Mouse (Mus musculus): ENCODE data around the gene Lmbr1.

The Lmbr1 gene

DNA sequence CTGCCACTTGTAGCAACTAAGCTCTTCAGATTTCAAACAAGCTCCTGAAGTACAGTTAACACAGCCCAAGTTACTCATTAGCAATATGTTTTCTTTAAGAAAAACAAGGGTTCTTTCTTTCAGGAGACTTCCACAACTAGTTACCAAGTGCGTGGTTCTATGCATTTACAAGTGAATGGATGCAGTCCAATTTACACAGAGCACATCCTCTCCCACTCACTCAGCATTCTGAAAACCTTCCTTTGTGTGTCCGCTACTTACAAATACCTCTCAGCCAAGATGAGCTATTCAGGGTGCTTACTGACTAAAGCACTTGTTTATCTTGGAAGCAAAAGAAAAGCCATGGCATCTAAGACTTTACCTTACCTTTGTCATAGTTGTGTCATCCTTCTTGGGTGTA lies 124.3 kb downstream of the Lmbr1 start:
- DNase-seq (ENCODE audit: low spot score in 2 of 2), result no peak

DNA sequence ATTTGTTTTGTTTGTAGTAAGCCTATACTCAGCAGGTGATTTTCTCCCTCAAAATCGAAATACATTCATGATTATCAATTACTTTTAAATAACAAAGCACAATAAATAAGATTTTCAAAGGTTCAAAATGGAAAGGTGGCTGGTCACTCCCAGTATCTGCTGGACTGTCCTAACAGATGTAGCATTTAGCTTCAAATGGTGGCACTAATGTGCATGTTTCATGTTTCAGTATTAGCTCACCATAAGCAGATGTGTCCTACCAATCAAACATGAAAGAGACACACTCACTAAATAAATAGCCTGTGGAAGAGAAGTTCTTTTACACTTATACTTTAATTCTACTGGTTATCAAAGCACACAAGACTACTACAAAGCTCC lies 126.7 kb downstream of the Lmbr1 start:
- DNase-seq (ENCODE audit: low spot score in 2 of 2), result no peak

DNA sequence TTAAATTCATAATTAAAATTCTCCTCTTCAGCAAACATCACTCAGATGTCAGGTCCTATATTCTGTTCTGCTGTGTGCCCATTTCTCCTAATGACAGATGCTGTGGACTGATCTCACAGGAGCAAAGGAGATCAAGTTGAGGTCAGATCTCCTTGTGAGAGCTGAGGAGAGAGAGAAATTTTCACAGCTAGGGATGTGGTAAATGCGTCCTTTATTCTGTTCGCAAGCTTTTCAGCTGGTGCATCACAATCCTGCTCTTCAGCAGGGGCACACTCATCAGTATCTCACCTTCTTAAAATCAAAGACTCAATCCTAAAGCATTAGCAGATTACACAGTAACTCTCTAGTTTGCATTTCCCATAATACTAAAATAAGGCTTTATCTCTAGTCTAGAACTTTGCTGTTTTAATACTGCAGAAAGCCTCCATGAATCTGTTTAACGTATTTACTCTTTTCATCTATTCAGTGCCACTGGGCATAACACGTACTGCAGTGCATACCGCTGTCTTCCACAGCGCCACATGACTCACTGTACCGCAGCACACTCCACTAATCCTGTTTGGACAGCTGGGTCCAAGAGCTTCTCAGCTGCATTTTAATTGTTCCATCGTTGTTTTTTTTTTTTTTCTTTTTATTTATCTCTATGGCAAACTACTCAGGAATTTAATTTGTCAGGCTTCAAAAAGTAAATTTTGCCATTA lies 127.2 kb downstream of the Lmbr1 start:
- no peak for DNase-seq (ENCODE audit: low spot score in 2 of 2)

DNA sequence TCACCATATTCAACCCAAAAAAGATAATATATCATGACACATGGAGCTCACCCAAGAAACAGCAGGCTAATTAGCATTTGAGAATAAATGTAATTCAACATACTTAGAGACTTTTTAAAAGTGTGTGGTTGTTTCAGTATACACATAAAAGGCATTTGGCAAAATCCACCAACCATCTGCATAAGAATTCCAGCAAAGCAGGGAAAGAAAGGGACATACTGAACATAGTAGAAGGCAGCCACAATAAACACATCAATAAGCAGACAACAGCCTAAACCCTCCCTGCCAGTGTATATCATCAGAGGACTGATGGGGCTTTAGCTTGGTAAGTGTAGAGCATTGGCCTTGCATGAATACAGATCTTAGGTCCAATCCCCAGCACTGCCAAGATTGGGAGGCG lies 133.4 kb downstream of the Lmbr1 start:
- no peak for DNase-seq (ENCODE audit: low spot score in 2 of 2)

DNA sequence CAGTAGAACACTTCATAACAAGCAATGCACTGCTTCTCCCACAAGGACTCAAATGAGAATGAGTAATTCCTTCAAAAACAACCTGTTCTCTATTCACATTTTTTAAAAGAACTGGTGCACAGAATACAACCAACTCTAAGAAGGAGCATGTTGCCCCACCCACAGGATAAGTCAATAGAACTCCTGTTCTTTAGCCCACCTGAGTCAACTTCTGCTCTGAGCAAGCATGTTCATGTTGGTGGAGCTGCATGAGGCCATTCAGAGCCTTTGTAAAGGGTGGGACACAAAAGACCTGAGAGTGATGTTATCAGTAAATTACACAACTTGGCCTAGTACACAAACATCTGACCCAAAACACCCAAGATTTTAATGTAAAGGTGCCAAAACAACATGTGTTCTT lies 139.8 kb downstream of the Lmbr1 start:
- no peak for DNase-seq (ENCODE audit: low spot score in 2 of 2)

DNA sequence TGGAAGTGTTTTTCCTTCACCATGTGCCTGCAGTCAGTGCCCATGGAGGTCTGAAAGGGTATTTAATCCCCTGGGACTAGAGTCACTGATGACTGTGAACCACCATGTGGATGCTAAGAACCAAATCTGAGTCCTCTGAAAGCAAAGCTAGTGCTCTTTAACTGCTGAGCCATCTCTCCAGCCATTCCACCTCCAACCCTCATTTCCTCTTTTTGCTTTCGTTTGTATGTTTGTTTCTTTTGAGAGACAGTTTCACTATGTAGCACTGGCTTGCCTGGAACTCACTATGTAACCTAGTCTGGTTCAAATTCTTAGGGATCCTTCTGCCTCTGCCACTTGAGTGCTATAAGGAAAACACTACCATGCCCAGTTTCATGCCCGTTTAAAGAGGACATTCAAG lies 147.7 kb downstream of the Lmbr1 start:
- DNase-seq (ENCODE audit: low spot score in 2 of 2), result no peak

DNA sequence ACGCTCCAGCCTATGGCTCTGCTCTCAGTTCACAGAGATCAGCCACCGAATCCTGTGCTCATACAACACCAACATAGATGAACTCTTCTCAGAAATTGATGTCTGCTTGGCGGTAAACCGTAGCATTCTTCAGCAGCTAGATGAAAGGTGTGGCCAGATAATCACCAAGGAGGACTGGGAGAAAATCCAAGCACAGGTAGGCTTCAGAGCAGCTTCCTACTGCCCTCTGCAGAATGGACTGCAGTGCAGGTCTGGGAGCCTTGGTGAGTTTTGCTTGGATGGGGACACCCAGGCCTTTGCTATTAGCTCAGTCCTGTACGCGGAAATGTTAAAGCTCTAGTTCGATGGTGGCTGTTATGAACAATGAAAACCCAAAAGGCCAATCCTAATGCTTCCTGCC lies 154.1 kb downstream of the Lmbr1 start:
- DNase-seq (ENCODE audit: low spot score in 2 of 2), result no peak

DNA sequence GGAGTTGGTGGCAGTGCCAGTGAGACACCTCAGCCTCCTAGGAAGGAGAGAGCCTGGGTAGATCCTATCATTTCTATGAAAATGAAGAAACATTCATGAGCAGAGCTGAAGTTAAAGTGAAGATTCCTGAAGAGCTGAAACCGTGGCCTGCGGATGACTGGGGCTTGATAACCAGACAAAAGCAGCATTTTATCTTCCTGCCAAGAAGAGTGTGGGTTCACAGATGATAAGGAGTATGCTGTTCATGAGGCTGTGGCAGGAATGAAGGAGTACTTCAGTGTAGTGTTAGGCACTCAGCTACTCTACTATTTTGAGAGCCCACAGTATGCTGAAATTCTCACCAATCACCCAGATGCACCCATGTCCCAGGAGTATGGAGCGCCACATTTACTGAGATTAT lies 160.2 kb downstream of the Lmbr1 start:
- DNase-seq (ENCODE audit: low spot score in 2 of 2), result no peak

DNA sequence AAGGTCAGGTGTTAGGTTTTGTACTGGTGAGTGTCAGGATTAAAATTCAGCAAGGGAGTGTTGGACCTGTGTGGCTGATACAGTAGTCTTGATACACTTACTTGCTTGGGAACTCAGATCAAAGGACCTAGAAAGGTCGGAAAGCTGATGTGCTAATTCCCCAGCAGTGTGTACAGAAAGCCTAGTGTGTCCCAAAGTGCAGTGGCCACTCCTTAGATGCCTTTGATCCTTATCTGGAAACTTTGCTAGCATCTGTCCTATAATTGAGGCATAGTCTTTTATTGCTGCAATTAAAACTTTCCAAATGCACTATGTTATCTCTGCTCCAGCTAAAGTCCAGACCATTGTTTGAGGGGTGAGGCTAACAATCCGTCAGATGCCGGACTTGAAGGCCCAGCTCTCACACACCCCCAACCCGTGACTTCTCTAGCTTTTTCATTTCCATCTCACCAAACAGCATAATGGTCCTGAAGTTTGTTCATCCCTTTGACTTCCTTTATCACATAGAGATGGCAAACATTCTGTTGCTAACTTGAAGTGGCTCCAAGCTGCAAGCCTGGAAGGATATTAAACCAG lies 166.1 kb downstream of the Lmbr1 start:
- no peak for DNase-seq (ENCODE audit: low spot score in 2 of 2)

DNA sequence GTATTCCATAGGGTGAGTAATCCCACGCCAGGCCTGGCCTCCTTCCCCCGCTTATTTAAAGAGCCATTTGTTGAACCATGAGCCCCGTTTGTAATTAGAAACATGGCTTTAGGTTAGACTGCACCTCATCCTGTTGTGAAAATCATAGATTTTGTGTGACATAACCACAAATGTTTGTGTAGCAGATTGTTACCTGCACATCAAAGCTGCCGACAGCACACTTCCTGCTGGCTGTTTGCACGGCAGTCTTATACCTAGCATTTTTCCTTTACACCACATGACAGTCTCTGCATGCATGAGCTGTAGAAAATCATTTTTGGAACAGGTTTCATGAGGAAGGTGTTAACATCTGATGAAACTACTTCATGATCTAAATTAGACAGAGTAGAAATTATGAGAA lies 172.5 kb downstream of the Lmbr1 start:
- DNase-seq (ENCODE audit: low spot score in 2 of 2), result no peak

DNA sequence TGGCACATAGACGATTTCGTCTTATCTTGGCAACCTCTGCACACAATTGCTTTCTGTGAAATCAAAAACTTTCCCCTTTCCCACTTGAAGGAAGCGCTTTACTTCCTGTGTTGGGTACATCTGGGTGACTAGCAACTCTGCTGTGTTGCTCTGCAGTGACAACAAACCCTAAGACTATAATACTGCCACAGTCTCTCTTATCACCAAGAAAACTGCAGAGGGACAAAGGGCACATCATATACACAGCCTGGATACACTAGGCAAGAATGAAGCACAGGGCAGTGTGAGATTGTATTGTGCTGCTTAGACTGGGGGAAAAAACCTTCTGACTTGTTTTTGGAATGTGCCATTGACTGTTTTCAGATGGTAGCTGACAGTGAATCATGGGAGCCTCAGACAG lies 178.3 kb downstream of the Lmbr1 start:
- DNase-seq (ENCODE audit: low spot score in 2 of 2), result no peak

DNA sequence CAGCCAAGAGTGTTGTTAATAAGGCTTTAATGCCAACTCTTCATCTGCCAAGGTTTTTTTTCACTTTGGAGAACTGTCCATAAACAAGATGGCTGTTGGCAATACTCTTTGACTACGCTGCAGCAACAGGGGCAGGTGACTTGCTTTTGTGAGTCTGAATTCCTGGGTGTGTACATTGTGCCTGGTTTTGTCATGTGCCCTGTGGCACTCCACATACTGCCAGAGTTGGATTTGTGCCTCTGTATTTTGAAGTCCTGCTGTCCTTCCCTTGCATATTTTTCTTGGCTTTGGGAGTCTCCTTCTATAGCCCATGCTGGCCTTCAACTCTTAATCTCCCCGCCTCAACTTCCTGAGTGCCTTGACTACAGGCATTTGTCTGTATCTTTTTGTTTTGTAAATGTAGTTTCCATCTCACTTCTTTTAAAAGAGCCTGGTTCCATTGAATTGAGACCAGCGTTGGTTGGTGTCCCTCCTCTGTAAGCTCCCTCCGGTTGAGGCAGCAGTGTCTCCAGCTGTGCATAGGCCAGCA lies 179.2 kb downstream of the Lmbr1 start:
- DNase-seq (ENCODE audit: low spot score in 2 of 2), result no peak

DNA sequence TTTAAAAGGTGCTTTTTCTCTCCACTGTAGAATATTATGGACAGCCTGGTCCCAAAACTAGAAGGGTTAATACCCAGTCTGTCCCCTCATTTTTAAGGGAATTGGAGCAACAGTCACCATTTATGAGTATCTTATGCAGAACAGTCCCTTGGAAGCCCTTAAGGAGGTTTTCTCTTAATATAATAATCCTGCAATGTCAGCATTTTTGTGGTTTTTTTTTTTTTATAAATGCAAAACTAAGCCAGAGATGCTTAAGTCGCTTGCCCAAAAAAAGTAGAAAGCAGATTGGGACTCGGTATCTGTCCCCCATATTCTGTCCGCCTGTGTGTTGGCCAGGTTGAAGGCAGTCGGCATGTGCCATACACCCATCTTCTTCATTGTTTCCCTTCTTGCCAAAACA lies 181.0 kb downstream of the Lmbr1 start:
- DNase-seq (ENCODE audit: low spot score in 2 of 2), result no peak

DNA sequence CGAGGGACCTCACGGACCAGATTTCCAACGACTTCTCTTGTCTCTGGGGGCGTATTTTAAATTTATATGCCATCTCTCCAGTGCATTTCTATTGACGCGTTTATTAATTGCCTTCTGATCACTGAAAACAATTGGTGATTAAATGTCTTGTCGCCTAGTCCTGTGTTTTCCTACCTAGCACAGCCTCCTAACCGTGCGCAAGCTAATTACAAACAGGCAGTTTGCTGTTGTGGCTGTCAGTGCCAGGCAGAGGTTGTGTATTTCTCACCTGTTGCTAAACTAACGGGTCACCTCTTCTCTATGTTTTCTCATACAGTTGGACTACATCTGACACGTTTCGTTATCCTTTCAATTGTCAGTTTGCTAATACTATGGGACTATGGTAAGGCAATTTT lies 181.9 kb downstream of the Lmbr1 start:
- DNase-seq (ENCODE audit: low spot score in 2 of 2), result no peak

DNA sequence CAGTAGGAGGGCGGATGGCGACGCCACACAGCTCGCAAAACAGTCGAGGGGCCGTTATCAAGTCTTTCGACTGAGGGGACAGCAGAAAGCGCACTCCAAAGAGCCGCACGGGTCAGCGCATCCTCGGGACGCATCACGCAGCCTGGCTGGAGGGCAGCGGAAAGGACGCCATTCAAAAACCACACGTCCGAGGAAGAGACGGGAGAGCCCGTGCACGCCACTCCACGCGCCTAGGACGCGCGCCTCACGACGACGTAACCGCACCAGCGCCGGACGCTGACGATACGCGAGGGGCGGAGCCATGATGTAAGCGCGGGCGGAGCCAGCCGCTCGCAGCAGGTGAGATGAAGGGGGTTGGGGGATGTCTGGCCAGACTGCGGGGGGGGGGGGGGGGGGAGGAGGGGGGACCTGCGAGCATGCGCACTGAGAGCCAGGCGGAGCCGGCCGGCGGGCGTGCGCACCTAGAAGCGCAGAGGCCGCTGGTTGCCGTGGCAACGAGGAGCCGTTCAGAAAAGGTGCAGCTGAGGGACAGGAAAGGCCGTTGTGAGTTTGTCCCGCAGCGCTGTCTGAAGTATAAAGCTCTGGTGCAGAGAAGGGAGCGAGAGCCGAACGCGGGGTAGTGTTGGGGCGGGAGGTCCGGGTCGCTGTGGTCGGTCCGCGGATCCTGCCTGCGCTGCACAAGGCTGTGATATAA lies 182.5 kb downstream of the Lmbr1 start, which contains the start of gene Rnf32:
TSS of gene Rnf32 (plus strand) at position 423 of the 694 bp plus-strand sequence.
- peak; percentile 32 to 46 for DNase-seq (ENCODE audit: low spot score in 2 of 2)

DNA sequence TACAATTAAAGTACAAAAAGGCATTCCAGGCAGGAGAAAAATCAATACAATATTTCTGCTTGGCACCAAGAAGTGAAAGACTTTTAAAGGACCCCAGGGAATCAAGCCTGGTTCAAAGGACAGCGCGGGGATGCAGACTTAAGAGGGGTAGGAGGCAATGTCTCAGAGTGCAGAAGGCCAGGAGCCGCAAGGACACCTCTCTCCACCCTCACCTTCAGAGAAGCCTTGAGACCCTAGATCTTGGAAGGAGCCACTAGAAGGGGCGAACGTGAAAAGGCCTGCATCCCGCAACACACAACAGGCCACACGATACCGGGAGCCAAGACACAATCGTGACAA lies 183.0 kb downstream of the Lmbr1 start:
- no peak for DNase-seq (ENCODE audit: low spot score in 2 of 2)

DNA sequence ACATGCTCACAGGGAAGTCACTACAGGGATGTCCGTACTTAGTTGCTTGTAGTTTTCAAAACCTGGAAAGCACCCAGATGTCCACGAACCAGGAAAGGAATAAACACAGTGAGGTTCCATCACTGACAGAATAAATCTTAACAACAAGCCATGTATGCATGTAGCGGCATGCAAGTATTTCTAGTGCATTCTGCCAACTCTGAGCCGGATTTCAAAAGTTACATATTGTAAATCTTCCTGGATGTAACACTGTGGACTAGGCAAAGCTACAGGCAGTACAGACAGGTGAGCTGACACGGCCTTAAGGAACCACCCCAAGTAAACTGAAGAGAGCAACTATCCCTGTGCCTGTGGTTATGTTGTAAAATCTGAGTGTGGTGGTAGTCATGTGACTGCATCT lies 191.4 kb downstream of the Lmbr1 start:
- DNase-seq (ENCODE audit: low spot score in 2 of 2), result no peak
